In the genomic region with DNA sequence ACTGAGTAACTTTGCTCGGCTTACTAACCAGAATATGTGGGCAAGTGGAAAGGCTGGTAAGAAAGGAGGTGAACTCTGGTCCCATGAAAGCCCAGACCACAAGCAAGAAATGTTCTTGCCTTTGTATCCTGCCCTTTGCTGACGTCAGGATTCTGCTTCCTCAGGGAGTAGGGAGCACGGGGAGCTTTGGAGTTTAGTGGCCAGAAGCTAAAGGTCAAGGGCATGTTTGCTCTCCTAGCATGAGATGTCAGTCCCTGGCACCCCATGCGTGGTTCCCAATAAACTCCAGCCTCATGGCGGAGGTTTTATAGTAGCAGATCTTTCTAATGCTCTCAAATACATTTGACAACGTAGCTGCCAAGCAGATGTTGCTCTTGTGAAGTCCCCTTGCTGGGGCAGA, we compare ENCODE assay signal across 22 mouse cellular contexts. TPM values are rescaled to one million over a fixed set of nuclear protein-coding genes. Genes with fewer than 3 reads are reported as not detected.
"Had no signal": no experiment of that assay in that cellular context is flagged by ENCODE, and none has a peak within 500 bp of the region (broad histone marks: within the 10 kb centered on the region; RNA-seq: fewer than 3 reads in every experiment).

No protein-coding gene starts in this region.

- H3K27ac ChIP-seq: limb, embryonic 12.5 days; limb, embryonic 15.5 days; liver, embryonic 13.5 days; stomach, embryonic 15.5 days had no signal

- H3K4me3 ChIP-seq: limb, embryonic 12.5 days; limb, embryonic 15.5 days; liver, embryonic 13.5 days; stomach, embryonic 15.5 days had no signal

- DNase-seq: kidney, adult 9 months; kidney, postnatal 14 days; kidney, postnatal 4 days; liver, embryonic 13.5 days; lung, adult 2 months; lung, postnatal 14 days; lung, postnatal 4 days; midbrain, embryonic 14.5 days; retina, postnatal 1 day; right cerebral cortex, postnatal 25 days; spleen, adult 18-20 months; thymus, postnatal 25 days had no signal

- H3K9ac ChIP-seq: limb, embryonic 12.5 days; limb, embryonic 15.5 days; liver, embryonic 13.5 days; stomach, embryonic 15.5 days had no signal

- H3K27me3 ChIP-seq: limb, embryonic 12.5 days; limb, embryonic 15.5 days; liver, embryonic 13.5 days; stomach, embryonic 15.5 days had no signal

- H3K9me3 ChIP-seq: limb, embryonic 12.5 days; limb, embryonic 15.5 days; liver, embryonic 13.5 days; stomach, embryonic 15.5 days had no signal

- H3K4me2 ChIP-seq: limb, embryonic 12.5 days; limb, embryonic 15.5 days; liver, embryonic 13.5 days; midbrain, embryonic 11.5 days; stomach, embryonic 15.5 days had no signal

RNA-seq across cellular contexts. Expression of gene Tex22, which starts 2.5 kb away (rescaled TPM):
- total RNA-seq: megakaryocyte-erythroid progenitor cell, adult 5-6 weeks had no signal
- polyA plus RNA-seq: kidney, embryonic 16.5 days; limb, embryonic 12.5 days; limb, embryonic 15.5 days; liver, embryonic 13.5 days; liver, embryonic 16.5 days; midbrain, embryonic 11.5 days; midbrain, embryonic 14.5 days; midbrain, postnatal 0 days; neural tube, embryonic 11.5 days; stomach, embryonic 15.5 days; thymus, postnatal 0 days had no signal
